Mouse (Mus musculus) liver, postnatal 0 days (tissue): ENCODE data around the gene Haghl. TPM values are rescaled to one million over a fixed set of nuclear protein-coding genes. Genes with fewer than 3 reads are reported as not detected.

ENCODE experiments used
- ATAC-seq: fragments of 200-750 bp; cut with Nextera tagmentation; 2 replicates; pipeline ENCODE4 v1.8.0; 2017; ENCODE audit warnings: mild to moderate bottlenecking, moderate library complexity
- DNase-seq: peaks from one replicate; pipeline ENCODE4 v3.0.0-alpha.2; 2016
- H3K27ac ChIP-seq: fragments of 300-500 bp; sonication (generic); 2 replicates; pipeline ENCODE4 v1.5.1; 2014; ENCODE audit warnings: antibody characterized with exemption, moderate library complexity, mild to moderate bottlenecking, low read depth
- H3K27me3 ChIP-seq: fragments of 300-500 bp; sonication (generic); 2 replicates; pipeline ENCODE4 v1.6.1; 2014; ENCODE audit warnings: low read length, control low read depth, mixed read lengths; ENCODE audit not compliant: insufficient read depth
- H3K36me3 ChIP-seq: fragments of 300-500 bp; sonication (generic); replicated peaks from 2 replicates; pipeline ENCODE4 v1.6.1; 2014; ENCODE audit warnings: mild to moderate bottlenecking, control low read depth, low read length, moderate library complexity, mixed read lengths; ENCODE audit not compliant: insufficient read depth
- H3K4me1 ChIP-seq: fragments of 300-500 bp; sonication (generic); 2 replicates; pipeline ENCODE4 v1.6.1; 2014; ENCODE audit warnings: antibody characterized with exemption, mild to moderate bottlenecking, control low read depth; ENCODE audit not compliant: insufficient read depth
- H3K4me2 ChIP-seq: fragments of 300-500 bp; sonication (generic); 2 replicates; pipeline ENCODE4 v1.6.1; 2014; ENCODE audit warnings: low read depth, mild to moderate bottlenecking, low read length, moderate library complexity, mixed read lengths
- H3K4me3 ChIP-seq: fragments of 300-500 bp; sonication (generic); 2 replicates; pipeline ENCODE4 v1.5.1; 2014; ENCODE audit warnings: low read depth, low read length
- H3K9ac ChIP-seq: fragments of 300-500 bp; sonication (generic); replicated peaks from 2 replicates; pipeline ENCODE4 v1.6.1; 2014; ENCODE audit warnings: mild to moderate bottlenecking, moderate library complexity
- H3K9me3 ChIP-seq: fragments of 300-500 bp; sonication (generic); 2 replicates; pipeline ENCODE4 v1.6.1; 2016; ENCODE audit warnings: mild to moderate bottlenecking, control low read depth, low read length, mixed read lengths
- CTCF ChIP-seq: sonication (generic); IDR thresholded peaks from 2 replicates; pipeline ENCODE4 v1.5.1; 2016; ENCODE audit warnings: antibody characterized with exemption, low read depth
- EP300 ChIP-seq: IDR thresholded peaks from 2 replicates; pipeline ENCODE4 v1.6.1; 2016; ENCODE audit warnings: antibody characterized with exemption, low read depth, mild to moderate bottlenecking
- WGBS: fragments of 180-500 bp; shearing (Covaris S2); extraction: QIAGEN DNeasy Blood & Tissue Kit; methylation state at CpG from one replicate; pipeline ENCODE4 v1.1.7; 2014; ENCODE audit not compliant: insufficient replicate concordance; 5-methylcytosine and 5-hydroxymethylcytosine counted together
- polyA plus RNA-seq: library from polyadenylated mRNA; unstranded; fragments of >200 nt; fragmentation: Nextera tagmentation; extraction: Ambion mirVana; gene quantifications from 2 replicates; pipeline ENCODE4 v1.2.1, GENCODE M21; 2015

The Haghl gene
- polyA plus RNA-seq, 1 experiment from 2014 or later = 9.4 TPM

GRCm38 (mm10) chr17:25765886-25766285 is 19.6 kb downstream of the Haghl start:
- Histone ChIP-seq H3K9ac (no peak overlapping the region), H3K4me1 (no peaks in the 10 kb centered on the region), H3K4me3 (no peak overlapping the region), H3K27me3 (no peaks in the 10 kb centered on the region), H3K4me2 (no peak overlapping the region), H3K36me3 (no peaks in the 10 kb centered on the region), H3K9me3 (no peaks in the 10 kb centered on the region), H3K27ac (no peak overlapping the region)
- TF ChIP-seq CTCF (no peak), EP300 (no peak)
- 73% methylated on average over 5 of the region's 5 CpGs for WGBS
- ATAC-seq (no peak), DNase-seq (no peak)

- no peaks in the 10 kb centered on the region for H3K27me3 ChIP-seq
- DNase-seq (no peak), ATAC-seq (no peak)
- H3K36me3 ChIP-seq = no peaks in the 10 kb centered on the region
- H3K9me3 ChIP-seq = no peaks in the 10 kb centered on the region
- H3K4me3 ChIP-seq = no peak overlapping the region
- WGBS = 28% methylated on average over 3 of the region's 3 CpGs
- no peak overlapping the region for H3K9ac ChIP-seq
- H3K4me2 ChIP-seq = no peak overlapping the region
- no peak for TF ChIP-seq CTCF
- no peaks in the 10 kb centered on the region for H3K4me1 ChIP-seq
- no peak overlapping the region for H3K27ac ChIP-seq
Observed at GRCm38 (mm10) chr17:25762591-25762990, 22.9 kb downstream of the Haghl start.

GRCm38 (mm10) chr17:25761561-25761970 is 23.9 kb downstream of the Haghl start:
- Histone ChIP-seq H3K4me3 (no peak overlapping the region), H3K4me1 (no peaks in the 10 kb centered on the region), H3K36me3 (no peaks in the 10 kb centered on the region), H3K9me3 (no peaks in the 10 kb centered on the region), H3K27ac (no peak overlapping the region), H3K4me2 (no peak overlapping the region), H3K27me3 (0 out of 2 replicates have a peak, but pooled peaks cover 3% of the 10 kb centered on the region), H3K9ac (no peak overlapping the region)
- DNase-seq = peak; percentile 7
- WGBS = 51% methylated on average over 4 of the region's 4 CpGs
- ATAC-seq = no peak
- TF ChIP-seq EP300 (no peak), CTCF (no peak)

- Histone ChIP-seq H3K4me3 (no peak overlapping the region), H3K27me3 (0 out of 2 replicates have a peak, but pooled peaks cover 3% of the 10 kb centered on the region), H3K9me3 (no peaks in the 10 kb centered on the region), H3K9ac (no peak overlapping the region), H3K4me1 (no peaks in the 10 kb centered on the region), H3K36me3 (no peaks in the 10 kb centered on the region), H3K27ac (no peak overlapping the region), H3K4me2 (no peak overlapping the region)
- DNase-seq (no peak), ATAC-seq (no peak)
- no peak for TF ChIP-seq EP300
- no peak for TF ChIP-seq CTCF
- 61% methylated on average over 8 of the region's 8 CpGs for WGBS
Observed at GRCm38 (mm10) chr17:25760148-25760547, 25.3 kb downstream of the Haghl start.

GRCm38 (mm10) chr17:25757691-25758090 is 27.8 kb downstream of the Haghl start:
- Histone ChIP-seq H3K4me2 (no peak overlapping the region), H3K27ac (no peak overlapping the region), H3K36me3 (no peaks in the 10 kb centered on the region), H3K27me3 (0 out of 2 replicates have a peak, but pooled peaks cover 3% of the 10 kb centered on the region), H3K4me3 (no peak overlapping the region), H3K4me1 (no peaks in the 10 kb centered on the region), H3K9ac (no peak overlapping the region), H3K9me3 (no peaks in the 10 kb centered on the region)
- TF ChIP-seq EP300 = no peak
- TF ChIP-seq CTCF = no peak
- DNase-seq (no peak), ATAC-seq (no peak)
- WGBS = 55% methylated on average over 3 of the region's 3 CpGs

GRCm38 (mm10) chr17:25756378-25757242 is 28.9 kb downstream of the Haghl start:
- Histone ChIP-seq H3K27me3 (0 out of 2 replicates have a peak, but pooled peaks cover 3% of the 10 kb centered on the region), H3K27ac (no peak overlapping the region), H3K9me3 (no peaks in the 10 kb centered on the region), H3K36me3 (no peaks in the 10 kb centered on the region), H3K4me2 (no peak overlapping the region), H3K4me1 (no peaks in the 10 kb centered on the region), H3K4me3 (no peak overlapping the region), H3K9ac (no peak overlapping the region)
- DNase-seq = no peak
- whole genome bisulfite sequencing = 69% methylated on average over 9 of the region's 9 CpGs
- ATAC-seq = peak; percentile 7; the same call in 1 of the 2 replicates
- TF ChIP-seq EP300 (no peak), CTCF (no peak)
